Mouse (Mus musculus): ENCODE results near the gene Trabd. TPM values are rescaled to one million over a fixed set of nuclear protein-coding genes. Genes with fewer than 3 reads are reported as not detected.

Trabd gene
- polyA plus RNA-seq, 1 experiment = 68.2 TPM

DNA sequence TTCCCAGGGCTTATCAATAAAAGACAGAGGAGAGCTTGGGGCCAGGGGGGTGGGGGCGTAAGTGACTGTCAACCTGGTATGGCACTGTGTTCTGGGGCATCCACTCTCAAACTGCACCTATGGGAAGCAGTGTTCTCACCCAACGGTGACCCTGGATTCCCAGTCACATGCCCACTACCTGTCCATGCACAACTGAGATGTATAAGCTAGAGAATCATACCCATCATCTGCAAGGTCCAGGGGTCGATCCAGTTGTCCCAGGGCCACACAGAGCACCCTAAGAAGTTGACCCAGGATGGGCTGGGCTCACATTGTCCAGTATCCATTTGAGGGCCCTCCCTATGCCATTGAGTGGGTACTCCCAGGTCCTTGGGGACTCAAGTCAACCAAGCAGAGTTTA, 49.4 kb downstream of the Trabd start:
- TF ChIP-seq POLR2AphosphoS2 (IDR thresholded peaks at IDR 0.05; ENCODE audit: insufficient read length, low read depth) (no peak), USF1 (IDR thresholded peaks at IDR 0.05; ENCODE audit: low read depth) (no peak), SRF (IDR thresholded peaks at IDR 0.05; ENCODE audit: control insufficient read depth, insufficient read length, low read depth) (no peak), E2F4 (IDR thresholded peaks at IDR 0.05; ENCODE audit: insufficient read depth) (no peak)
- Histone ChIP-seq H3K36me3 (ENCODE audit: control insufficient read depth, insufficient read depth) (peaks cover 18% of the 10 kb centered on the region), H3ac (ENCODE audit: control insufficient read depth, insufficient read length) (no peak overlapping the region), H3K27me3 (ENCODE audit: control insufficient read depth, insufficient read depth, insufficient read length) (no peaks in the 10 kb centered on the region), H3K79me2 (ENCODE audit: control insufficient read depth, insufficient read depth) (peaks cover 34% of the 10 kb centered on the region), H3K4me3 (no peak overlapping the region), H3K4me2 (ENCODE audit: low read depth) (no peak overlapping the region)

DNA sequence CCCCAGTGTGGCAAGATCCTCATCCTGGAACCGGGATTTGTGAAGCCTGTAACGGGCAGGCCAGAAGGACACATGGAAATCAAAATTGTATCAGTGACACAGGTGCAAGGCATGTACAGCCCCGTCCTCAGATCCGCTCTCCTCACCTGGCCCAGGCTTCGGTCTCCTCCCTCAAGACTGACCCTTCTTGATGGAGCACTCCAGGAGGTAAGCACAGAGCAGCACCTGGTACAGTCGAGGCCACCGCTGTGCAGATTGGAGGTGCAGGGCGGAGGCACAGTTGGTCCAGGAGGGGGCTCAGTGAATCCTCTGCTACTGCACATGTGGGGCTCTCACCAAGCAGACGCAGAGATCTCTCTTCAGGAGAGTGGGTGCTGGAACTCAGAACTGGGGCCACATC, 50.4 kb downstream of the Trabd start:
- TF ChIP-seq E2F4 (IDR thresholded peaks at IDR 0.05; ENCODE audit: insufficient read depth) (no peak), POLR2AphosphoS2 (IDR thresholded peaks at IDR 0.05; ENCODE audit: insufficient read length, low read depth) (no peak), USF1 (IDR thresholded peaks at IDR 0.05; ENCODE audit: low read depth) (no peak)
- Histone ChIP-seq H3K36me3 (ENCODE audit: control insufficient read depth, insufficient read depth) (peaks cover 9% of the 10 kb centered on the region), H3ac (ENCODE audit: control insufficient read depth, insufficient read length) (no peak overlapping the region)

DNA sequence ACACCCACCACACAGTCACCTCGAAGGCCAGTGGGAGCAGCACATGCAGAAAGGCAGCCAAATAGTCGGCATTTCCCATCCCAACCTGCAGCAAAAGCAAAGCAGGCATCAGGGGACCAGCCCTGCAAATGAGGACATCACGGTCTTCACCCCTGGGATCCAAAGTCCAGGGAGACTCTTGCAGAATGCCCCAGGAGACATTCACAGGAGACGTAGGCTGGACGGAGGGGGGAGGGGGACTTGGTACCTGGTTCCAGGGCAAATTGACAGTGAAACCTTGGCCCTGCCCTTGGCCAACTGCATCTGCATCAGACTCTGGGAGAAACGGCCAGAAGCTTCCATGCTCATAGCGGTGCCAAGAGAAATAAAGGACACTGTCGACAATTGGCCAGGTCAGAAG, 51.7 kb downstream of the Trabd start:
- TF ChIP-seq POLR2A (IDR thresholded peaks at IDR 0.05; ENCODE audit: insufficient read length, low read depth) (no peak), MYOD1 (IDR thresholded peaks at IDR 0.05; ENCODE audit: control insufficient read depth in 1 of 3, insufficient read length in 2 of 3, low read depth in 2 of 3) (no peak), REST (IDR thresholded peaks at IDR 0.05; ENCODE audit: insufficient read depth, insufficient read length) (no peak), MAX (IDR thresholded peaks at IDR 0.05; ENCODE audit: low read depth) (no peak), TCF3 (IDR thresholded peaks at IDR 0.05; ENCODE audit: insufficient read length, low read depth) (no peak), MYOG (IDR thresholded peaks at IDR 0.05; ENCODE audit: control insufficient read depth in 1 of 3, insufficient read depth in 1 of 3, insufficient read length in 2 of 3, low read depth in 2 of 3) (no peak), SRF (IDR thresholded peaks at IDR 0.05; ENCODE audit: control insufficient read depth, insufficient read length, low read depth) (no peak), USF1 (IDR thresholded peaks at IDR 0.05; ENCODE audit: low read depth) (no peak), POLR2AphosphoS2 (IDR thresholded peaks at IDR 0.05; ENCODE audit: insufficient read length, low read depth) (no peak), TCF12 (IDR thresholded peaks at IDR 0.05; ENCODE audit: insufficient read depth, poor library complexity, severe bottlenecking) (no peak), E2F4 (IDR thresholded peaks at IDR 0.05; ENCODE audit: insufficient read depth) (no peak), CEBPB (IDR thresholded peaks at IDR 0.05; ENCODE audit: insufficient read depth, poor library complexity, severe bottlenecking) (no peak)
- no peaks in the 10 kb centered on the region for H3K27me3 ChIP-seq (ENCODE audit: control insufficient read depth, insufficient read depth, insufficient read length)
- no peak overlapping the region for H3K4me2 ChIP-seq (ENCODE audit: low read depth)
- H3K4me3 ChIP-seq = no peak overlapping the region
- H3K79me2 ChIP-seq (ENCODE audit: control insufficient read depth, insufficient read depth) = peaks cover 12% of the 10 kb centered on the region
- peaks cover 5% of the 10 kb centered on the region for H3K36me3 ChIP-seq (ENCODE audit: control insufficient read depth, insufficient read depth)
- H3ac ChIP-seq (ENCODE audit: control insufficient read depth, insufficient read length) = no peak overlapping the region

More for the DNA sequence above, 50.4 kb downstream of the Trabd start:
- Histone ChIP-seq H3K27me3 (ENCODE audit: control insufficient read depth, insufficient read depth, insufficient read length) (no peaks in the 10 kb centered on the region), H3K4me3 (no peak overlapping the region), H3K4me2 (ENCODE audit: low read depth) (no peak overlapping the region), H3K79me2 (ENCODE audit: control insufficient read depth, insufficient read depth) (peaks cover 24% of the 10 kb centered on the region)

DNA sequence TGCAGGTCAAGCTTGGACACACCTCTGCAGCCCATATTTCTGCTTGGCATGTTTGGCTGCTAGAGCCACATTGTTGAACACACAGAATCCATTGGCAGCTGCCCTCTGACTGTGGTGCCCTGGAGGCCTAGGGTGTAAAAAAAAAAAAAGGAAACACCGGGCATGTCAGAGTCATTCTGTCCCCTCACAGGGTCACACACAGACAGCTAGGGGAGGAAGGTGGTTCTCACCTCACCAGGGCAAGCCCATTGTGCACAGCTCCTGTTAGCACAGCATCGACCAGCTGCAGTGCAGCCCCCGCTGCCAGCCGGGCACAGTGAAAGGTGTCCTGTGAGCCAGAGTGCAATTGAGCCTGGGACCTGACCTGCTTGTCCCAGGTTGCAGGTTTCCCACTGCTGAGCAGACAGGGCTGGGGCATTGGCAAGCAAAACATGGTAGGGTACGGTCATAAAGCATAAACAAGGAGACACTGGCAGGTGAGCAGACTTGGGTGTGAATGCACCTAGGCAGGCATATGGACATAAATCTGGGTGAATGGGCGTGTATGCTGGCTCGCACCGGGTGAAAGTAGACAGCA, 52.5 kb downstream of the Trabd start:
- Histone ChIP-seq H3K4me2 (ENCODE audit: low read depth) (peak overlapping the region; percentile 97), H3K36me3 (ENCODE audit: control insufficient read depth, insufficient read depth) (peaks cover 5% of the 10 kb centered on the region), H3K79me2 (ENCODE audit: control insufficient read depth, insufficient read depth) (peaks cover 3% of the 10 kb centered on the region), H3ac (ENCODE audit: control insufficient read depth, insufficient read length) (peak overlapping the region; percentile 8), H3K4me3 (peak overlapping the region; percentile 42), H3K27me3 (ENCODE audit: control insufficient read depth, insufficient read depth, insufficient read length) (no peaks in the 10 kb centered on the region)
- TF ChIP-seq CEBPB (IDR thresholded peaks at IDR 0.05; ENCODE audit: insufficient read depth, poor library complexity, severe bottlenecking) (no peak), MYOG (IDR thresholded peaks at IDR 0.05; ENCODE audit: control insufficient read depth in 1 of 3, insufficient read depth in 1 of 3, insufficient read length in 2 of 3, low read depth in 2 of 3) (no peak), TCF12 (IDR thresholded peaks at IDR 0.05; ENCODE audit: insufficient read depth, poor library complexity, severe bottlenecking) (no peak), TCF3 (IDR thresholded peaks at IDR 0.05; ENCODE audit: insufficient read length, low read depth) (no peak), POLR2AphosphoS2 (IDR thresholded peaks at IDR 0.05; ENCODE audit: insufficient read length, low read depth) (no peak), USF1 (IDR thresholded peaks at IDR 0.05; ENCODE audit: low read depth) (no peak), POLR2A (IDR thresholded peaks at IDR 0.05; ENCODE audit: insufficient read length, low read depth) (no peak), SRF (IDR thresholded peaks at IDR 0.05; ENCODE audit: control insufficient read depth, insufficient read length, low read depth) (no peak), E2F4 (IDR thresholded peaks at IDR 0.05; ENCODE audit: insufficient read depth) (no peak)

DNA sequence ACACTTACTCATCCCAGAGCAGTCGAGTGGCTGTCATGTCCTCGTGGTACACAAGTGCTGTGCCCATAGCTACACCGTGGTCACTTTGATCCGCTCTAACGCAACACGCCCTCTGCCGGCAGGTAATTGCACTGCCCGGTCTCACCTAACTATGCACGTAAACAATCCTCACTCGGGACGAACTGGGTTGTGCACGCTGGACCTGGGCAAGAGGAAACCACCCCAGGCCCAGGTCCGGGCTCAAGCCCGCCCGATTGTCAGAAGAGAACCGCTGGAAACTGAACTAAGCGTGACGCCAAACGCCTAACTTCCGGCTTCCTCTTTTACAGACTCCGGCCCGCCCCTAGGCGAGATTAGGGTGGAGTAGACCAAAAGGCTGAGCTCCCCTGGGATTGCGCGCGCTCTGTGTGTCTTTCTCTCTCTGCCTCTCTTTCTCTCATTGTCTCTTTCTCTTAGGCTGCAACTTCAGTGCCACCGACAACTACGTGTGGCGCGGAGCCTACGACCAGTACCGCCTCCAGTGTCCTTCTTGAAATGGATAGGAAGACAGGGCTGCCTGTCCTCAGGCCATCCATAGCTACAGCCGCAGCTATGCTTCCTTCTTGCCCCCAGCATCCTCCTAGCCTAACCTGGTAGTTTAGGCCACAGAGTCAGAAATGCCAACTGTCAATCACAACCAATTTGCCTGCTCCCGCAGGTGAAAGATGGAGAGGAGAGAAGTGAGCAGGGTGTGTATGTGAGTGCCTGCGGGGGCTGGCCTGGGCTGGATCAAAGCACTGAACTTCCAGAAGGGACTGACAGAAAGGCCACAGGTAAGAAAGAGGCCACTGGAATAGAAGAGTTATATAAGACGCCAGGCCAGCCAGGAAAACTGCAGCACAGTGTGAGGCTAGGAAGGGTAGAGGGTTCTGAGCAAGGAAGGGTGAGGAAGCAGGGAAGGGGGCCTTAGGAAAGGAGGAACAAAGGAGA, 53.7 kb downstream of the Trabd start, which contains the start of gene Hdac10:
TSS of gene Hdac10 (minus strand) at position 319 of the 969 bp plus-strand sequence.
- Histone ChIP-seq H3ac (ENCODE audit: control insufficient read depth, insufficient read length) (peak within 1 kb of the TSS; percentile 8), H3K36me3 (ENCODE audit: control insufficient read depth, insufficient read depth) (peaks cover 5% of the 10 kb centered on the region), H3K27me3 (ENCODE audit: control insufficient read depth, insufficient read depth, insufficient read length) (no peaks in the 10 kb centered on the region)

More for the DNA sequence above, 53.7 kb downstream of the Trabd start, which contains the start of gene Hdac10:
- H3K79me2 ChIP-seq (ENCODE audit: control insufficient read depth, insufficient read depth) = no peaks in the 10 kb centered on the region
- TF ChIP-seq REST (IDR thresholded peaks at IDR 0.05; ENCODE audit: insufficient read depth, insufficient read length) (no peak), E2F4 (IDR thresholded peaks at IDR 0.05; ENCODE audit: insufficient read depth) (no peak), MAX (IDR thresholded peaks at IDR 0.05; ENCODE audit: low read depth) (no peak), MYOG (IDR thresholded peaks at IDR 0.05; ENCODE audit: control insufficient read depth in 1 of 3, insufficient read depth in 1 of 3, insufficient read length in 2 of 3, low read depth in 2 of 3) (no peak), CEBPB (IDR thresholded peaks at IDR 0.05; ENCODE audit: insufficient read depth, poor library complexity, severe bottlenecking) (no peak), USF1 (IDR thresholded peaks at IDR 0.05; ENCODE audit: low read depth) (no peak), SRF (IDR thresholded peaks at IDR 0.05; ENCODE audit: control insufficient read depth, insufficient read length, low read depth) (no peak), TCF12 (IDR thresholded peaks at IDR 0.05; ENCODE audit: insufficient read depth, poor library complexity, severe bottlenecking) (no peak), POLR2A (IDR thresholded peaks at IDR 0.05; ENCODE audit: insufficient read length, low read depth) (peak; percentile 64), TCF3 (IDR thresholded peaks at IDR 0.05; ENCODE audit: insufficient read length, low read depth) (no peak), POLR2AphosphoS2 (IDR thresholded peaks at IDR 0.05; ENCODE audit: insufficient read length, low read depth) (peak; percentile 9), MYOD1 (IDR thresholded peaks at IDR 0.05; ENCODE audit: control insufficient read depth in 1 of 3, insufficient read length in 2 of 3, low read depth in 2 of 3) (peak in 1 of 3 experiments; percentile 38)
- peak within 1 kb of the TSS; percentile 97 for H3K4me2 ChIP-seq (ENCODE audit: low read depth)
- peak within 1 kb of the TSS; percentile 42 for H3K4me3 ChIP-seq

Data from myocyte (in vitro differentiated cells).